ENCODE assay signal across 8 mouse cellular contexts in the genomic region with DNA sequence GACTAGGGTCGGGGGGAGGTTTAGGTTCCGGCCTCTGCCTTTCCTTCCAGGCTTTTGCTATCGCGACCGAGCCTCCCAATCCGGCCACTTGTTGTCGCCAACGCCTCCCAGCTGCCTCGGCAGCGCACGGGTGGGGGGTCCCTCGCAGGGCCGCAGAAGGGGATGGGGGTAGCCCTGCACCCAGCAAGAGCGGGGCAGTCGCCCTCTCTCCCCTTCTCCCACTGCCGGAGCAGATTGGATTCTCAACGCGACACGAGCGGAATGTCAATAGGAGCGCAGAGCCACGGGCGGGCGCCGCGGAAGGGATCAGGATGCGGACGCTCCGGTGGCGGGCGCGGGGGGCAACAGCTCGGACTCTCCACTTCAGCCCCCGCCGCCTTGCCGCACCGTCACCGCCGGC. TPM values are rescaled to one million over a fixed set of nuclear protein-coding genes. Genes with fewer than 3 reads are reported as not detected.
DNase-seq lines count a peak whose midpoint lies in the region; ATAC-seq and TF ChIP-seq lines count a peak whose summit lies in the region.

No protein-coding gene starts in this region.

- H3K9ac ChIP-seq in kidney, embryonic 15.5 days = no peak overlapping the region
- peak overlapping the region; percentile 43 for H3K9ac ChIP-seq in embryonic facial prominence, embryonic 12.5 days
- H3K9ac ChIP-seq in intestine, postnatal 0 days (ENCODE audit: low read depth, low read length) = no peak overlapping the region
- peak overlapping the region; percentile 58 for H3K9ac ChIP-seq in neural tube, embryonic 12.5 days

- no peaks in the 10 kb centered on the region for H3K9me3 ChIP-seq in kidney, embryonic 15.5 days (replicated peaks)
- no peaks in the 10 kb centered on the region for H3K9me3 ChIP-seq in embryonic facial prominence, embryonic 12.5 days
- H3K9me3 ChIP-seq in intestine, postnatal 0 days (ENCODE audit: control insufficient read depth) = no peaks in the 10 kb centered on the region
- no peaks in the 10 kb centered on the region for H3K9me3 ChIP-seq in neural tube, embryonic 12.5 days

- no peak for TF ChIP-seq CTCF in intestine, postnatal 0 days (IDR thresholded peaks at IDR 0.05; ENCODE audit: low read depth)

- ATAC-seq in kidney, embryonic 15.5 days (replicated peaks; ENCODE audit: low FRiP score) = no peak
- ATAC-seq in embryonic facial prominence, embryonic 12.5 days (ENCODE audit: insufficient number of reproducible peaks, insufficient read depth, low FRiP score, low TSS enrichment) = no peak
- no peak for ATAC-seq in intestine, postnatal 0 days
- 0 out of 2 replicates have a peak, but pooled peaks have one; percentile 26 for ATAC-seq in neural tube, embryonic 12.5 days (ENCODE audit: low FRiP score, low read depth)

- H3K36me3 ChIP-seq in kidney, embryonic 15.5 days = no peaks in the 10 kb centered on the region
- no peaks in the 10 kb centered on the region for H3K36me3 ChIP-seq in embryonic facial prominence, embryonic 12.5 days
- H3K36me3 ChIP-seq in intestine, postnatal 0 days (ENCODE audit: control insufficient read depth, insufficient read depth) = no peaks in the 10 kb centered on the region
- H3K36me3 ChIP-seq in neural tube, embryonic 12.5 days = no peaks in the 10 kb centered on the region

- peak overlapping the region; percentile 95 for H3K4me2 ChIP-seq in kidney, embryonic 15.5 days
- peak overlapping the region; percentile 99 for H3K4me2 ChIP-seq in embryonic facial prominence, embryonic 12.5 days (replicated peaks)
- H3K4me2 ChIP-seq in intestine, postnatal 0 days (replicated peaks; ENCODE audit: low read depth) = peak overlapping the region; percentile 87
- H3K4me2 ChIP-seq in neural tube, embryonic 12.5 days (replicated peaks) = peak overlapping the region; percentile 98

- 1% methylated on average over 39 of the region's 39 CpGs for WGBS in kidney, embryonic 15.5 days
- under 1% methylated on average over 39 of the region's 39 CpGs for WGBS in embryonic facial prominence, embryonic 12.5 days
- WGBS in intestine, postnatal 0 days = 0% methylated on average over 35 of the region's 39 CpGs
- WGBS in neural tube, embryonic 12.5 days = under 1% methylated on average over 39 of the region's 39 CpGs

- H3K27ac ChIP-seq in kidney, embryonic 15.5 days = no peak overlapping the region
- H3K27ac ChIP-seq in embryonic facial prominence, embryonic 12.5 days = no peak overlapping the region
- no peak overlapping the region for H3K27ac ChIP-seq in intestine, postnatal 0 days (ENCODE audit: low read depth, low read length)
- H3K27ac ChIP-seq in neural tube, embryonic 12.5 days = no peak overlapping the region

- H3K4me1 ChIP-seq in kidney, embryonic 15.5 days = peaks cover 20% of the 10 kb centered on the region
- peaks cover 18% of the 10 kb centered on the region for H3K4me1 ChIP-seq in embryonic facial prominence, embryonic 12.5 days
- H3K4me1 ChIP-seq in intestine, postnatal 0 days (replicated peaks; ENCODE audit: control insufficient read depth, insufficient read depth, low read length) = no peaks in the 10 kb centered on the region
- H3K4me1 ChIP-seq in neural tube, embryonic 12.5 days = peaks cover 46% of the 10 kb centered on the region

- no peak for DNase-seq in kidney, adult 11 months
- DNase-seq in layer of hippocampus, adult 9-10 months (ENCODE audit: low spot score) = no peak
- no peak for DNase-seq in right cerebral cortex, postnatal 4 days
- DNase-seq in urinary bladder, adult 2 months (ENCODE audit: low spot score) = no peak

- H3K4me3 ChIP-seq in kidney, embryonic 15.5 days (replicated peaks) = peak overlapping the region; percentile 53
- peak overlapping the region; percentile 55 for H3K4me3 ChIP-seq in embryonic facial prominence, embryonic 12.5 days
- H3K4me3 ChIP-seq in intestine, postnatal 0 days (ENCODE audit: low read depth, low read length) = peak overlapping the region; percentile 51
- H3K4me3 ChIP-seq in neural tube, embryonic 12.5 days = peak overlapping the region; percentile 66

- peaks cover 99% of the 10 kb centered on the region for H3K27me3 ChIP-seq in kidney, embryonic 15.5 days
- peaks cover 86% of the 10 kb centered on the region for H3K27me3 ChIP-seq in embryonic facial prominence, embryonic 12.5 days
- peaks cover 68% of the 10 kb centered on the region for H3K27me3 ChIP-seq in intestine, postnatal 0 days (replicated peaks; ENCODE audit: control insufficient read depth, insufficient read depth, low read length)
- H3K27me3 ChIP-seq in neural tube, embryonic 12.5 days (replicated peaks) = peaks cover 71% of the 10 kb centered on the region

RNA-seq across cellular contexts. Expression of gene Cabp7, which starts 0.6 kb away (rescaled TPM):
- 0.10 and 0.17 TPM in 2 replicates for polyA plus RNA-seq in kidney, embryonic 15.5 days (2015; fragmentation: Nextera tagmentation; extraction: Ambion mirVana)
- 0.19 and 0.20 TPM in 2 replicates for polyA plus RNA-seq in embryonic facial prominence, embryonic 12.5 days (2016; fragmentation: Nextera tagmentation; extraction: Ambion mirVana)
- 0.10 and 0.13 TPM in 2 replicates for polyA plus RNA-seq in intestine, postnatal 0 days (2015; fragmentation: Nextera tagmentation; extraction: Ambion mirVana)
- polyA plus RNA-seq in neural tube, embryonic 12.5 days (2016; fragmentation: Nextera tagmentation; extraction: Ambion mirVana) = 5.1 TPM in 2 replicates
- polyA plus RNA-seq in urinary bladder, adult 2 months (2012; rRNA removed) = 0.46 and 0.65 TPM in 2 replicates

RNA-seq across cellular contexts. Expression of gene Zmat5, which starts 41.5 kb away (rescaled TPM):
- polyA plus RNA-seq in kidney, embryonic 15.5 days (2015; fragmentation: Nextera tagmentation; extraction: Ambion mirVana) = 71.6 and 72.1 TPM in 2 replicates
- polyA plus RNA-seq in embryonic facial prominence, embryonic 12.5 days (2016; fragmentation: Nextera tagmentation; extraction: Ambion mirVana) = 60.7 and 65.3 TPM in 2 replicates
- polyA plus RNA-seq in intestine, postnatal 0 days (2015; fragmentation: Nextera tagmentation; extraction: Ambion mirVana) = 62.6 and 67.9 TPM in 2 replicates
- polyA plus RNA-seq in neural tube, embryonic 12.5 days (2016; fragmentation: Nextera tagmentation; extraction: Ambion mirVana) = 79.2 and 82.7 TPM in 2 replicates
- 64.8 and 77.0 TPM in 2 replicates for polyA plus RNA-seq in urinary bladder, adult 2 months (2012; rRNA removed)

RNA-seq across cellular contexts. Expression of gene Uqcr10, which starts 41.8 kb away (rescaled TPM):
- polyA plus RNA-seq in kidney, embryonic 15.5 days (2015; fragmentation: Nextera tagmentation; extraction: Ambion mirVana) = 889 and 930 TPM in 2 replicates
- 641 and 685 TPM in 2 replicates for polyA plus RNA-seq in embryonic facial prominence, embryonic 12.5 days (2016; fragmentation: Nextera tagmentation; extraction: Ambion mirVana)
- polyA plus RNA-seq in intestine, postnatal 0 days (2015; fragmentation: Nextera tagmentation; extraction: Ambion mirVana) = 1,715 and 1,847 TPM in 2 replicates
- polyA plus RNA-seq in neural tube, embryonic 12.5 days (2016; fragmentation: Nextera tagmentation; extraction: Ambion mirVana) = 518 and 541 TPM in 2 replicates
- polyA plus RNA-seq in urinary bladder, adult 2 months (2012; rRNA removed) = 1,105 and 1,175 TPM in 2 replicates

Comparison
In these comparisons a context has a peak if more than half of its experiments do, and no peak if none do; other contexts are left out.
1. H3K9ac ChIP-seq: peak in embryonic facial prominence, embryonic 12.5 days (single experiment) and neural tube, embryonic 12.5 days (single experiment); none in kidney, embryonic 15.5 days (single experiment) and intestine, postnatal 0 days (single experiment).
2. Peak in every context shown above with its lines, with median percentiles within 50 percentile points of each other: H3K4me2 ChIP-seq and H3K4me3 ChIP-seq.